Mouse (Mus musculus) gastrocnemius, adult 18-20 months (tissue): Measurements from ENCODE around the gene Spon1. TPM values are rescaled to one million over a fixed set of nuclear protein-coding genes. Genes with fewer than 3 reads are reported as not detected.

ENCODE experiments used
- DNase-seq: peaks from one replicate; pipeline ENCODE4 v3.0.0; 2021; ENCODE audit warnings: low spot score
- total RNA-seq, 2 experiments: library from RNA; stranded (reverse); gene quantifications; 2 replicates each; pipeline ENCODE4 v1.2.3; 2021

Spon1 gene
- total RNA-seq, 2 experiments from 2014 or later = 2.3 to 3.1 TPM

DNA sequence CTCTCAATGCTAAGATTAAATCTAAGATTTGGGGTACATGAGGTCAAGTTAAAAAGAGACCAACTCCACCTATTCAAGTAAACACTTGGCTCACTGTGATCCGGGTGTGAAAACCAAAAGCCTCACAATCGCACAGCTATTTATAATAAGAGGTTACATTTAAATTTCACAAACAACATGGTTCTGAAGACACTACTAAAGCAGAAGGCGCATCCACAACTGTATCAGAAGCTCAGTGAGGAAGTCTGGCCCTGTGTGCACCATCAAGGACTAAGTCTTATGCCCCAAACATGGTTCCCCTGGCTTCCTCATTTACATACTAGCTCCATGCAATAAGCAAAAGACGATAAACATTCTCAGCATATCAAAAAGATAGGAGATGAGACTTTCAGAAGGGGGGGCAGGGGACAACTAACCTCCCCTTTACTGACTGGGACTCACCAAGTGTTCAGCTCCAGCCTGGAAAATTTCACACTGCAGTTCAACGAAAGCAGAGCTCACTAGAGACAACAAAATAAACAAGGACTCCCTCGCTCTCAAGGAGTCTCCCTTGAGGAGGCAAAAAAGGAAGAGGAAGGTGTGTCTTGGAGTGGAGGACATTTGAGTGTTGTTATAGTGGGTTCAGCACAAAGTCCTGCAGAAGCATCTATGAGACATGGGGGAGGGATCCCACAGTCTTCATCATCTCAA, 320.4 kb downstream of the Spon1 start:
- no peak for DNase-seq

DNA sequence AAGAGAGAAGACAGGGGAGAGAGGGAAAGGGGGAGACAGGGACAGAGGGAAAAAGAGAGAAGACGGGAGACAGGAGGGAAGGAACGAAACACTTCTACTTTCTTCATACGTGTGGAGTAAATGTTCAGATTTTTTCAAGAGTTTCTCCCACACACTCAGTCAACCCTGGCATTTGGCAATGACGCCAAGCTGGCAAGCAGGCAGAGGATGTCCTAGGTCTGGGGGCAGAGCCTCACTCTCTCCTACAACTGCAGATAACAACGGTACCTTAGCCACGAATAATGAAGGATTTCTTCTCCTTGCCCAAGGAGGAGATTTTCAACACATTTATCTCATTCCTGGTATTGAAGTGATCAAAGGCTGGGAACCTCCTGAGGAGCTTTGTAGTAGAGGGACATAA, 321.5 kb downstream of the Spon1 start:
- no peak for DNase-seq

DNA sequence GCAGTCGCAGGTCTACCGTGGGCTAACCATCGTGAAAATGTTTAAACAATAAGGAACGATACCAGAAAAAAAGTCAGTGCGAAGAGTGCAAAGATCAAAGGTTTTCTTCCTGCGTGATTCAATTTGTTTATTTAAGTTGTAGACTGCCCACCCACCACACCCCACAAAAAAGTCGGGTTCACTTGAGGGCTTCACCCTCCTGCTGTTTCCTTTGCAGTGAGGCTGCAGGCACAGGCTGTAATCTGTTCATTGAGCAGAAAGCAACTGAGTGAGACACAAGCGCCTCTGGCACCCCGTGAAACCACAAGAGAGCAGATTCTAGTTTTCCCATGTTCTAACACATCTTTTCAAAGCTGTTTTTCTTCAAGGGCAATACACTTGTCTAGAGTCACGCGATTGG, 322.2 kb downstream of the Spon1 start:
- DNase-seq = no peak

DNA sequence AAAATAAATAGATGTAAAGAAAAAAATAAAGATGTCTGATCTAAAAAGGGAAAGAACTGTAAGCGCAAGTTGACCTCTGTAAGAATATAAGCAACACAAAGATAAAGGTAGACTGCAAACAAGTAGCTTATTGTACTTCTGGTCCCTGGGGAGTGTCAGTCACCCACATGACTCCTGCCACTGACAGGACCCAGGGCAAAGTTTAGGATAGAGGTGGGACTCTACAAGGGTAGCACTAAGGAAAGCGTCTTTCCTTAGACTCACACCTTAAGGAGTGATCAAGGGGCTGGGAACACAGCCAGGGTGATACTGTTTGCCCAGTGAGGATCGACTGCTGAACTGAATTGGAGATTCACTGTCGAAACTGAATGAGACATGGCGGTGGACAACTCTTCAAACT, 323.1 kb downstream of the Spon1 start:
- DNase-seq = no peak

DNA sequence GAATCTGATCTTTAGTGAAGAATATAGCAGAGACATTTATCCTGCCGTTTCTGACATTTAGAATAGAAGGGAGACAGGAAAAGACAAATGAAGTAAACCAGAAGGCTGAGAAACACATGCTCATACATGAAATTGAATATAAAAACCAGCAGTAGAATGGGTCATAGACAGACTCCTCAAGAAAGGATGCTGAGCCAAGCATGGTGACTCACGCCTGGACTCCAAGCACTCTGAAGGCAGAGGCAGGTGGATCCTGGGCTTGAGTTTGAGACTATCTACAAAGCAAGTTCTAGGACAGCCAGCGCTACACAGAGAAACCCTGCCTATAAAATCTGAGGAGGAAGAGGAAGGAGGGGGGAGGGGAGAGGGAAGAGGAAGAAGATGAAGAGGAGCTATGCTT, 324.4 kb downstream of the Spon1 start:
- DNase-seq = no peak

DNA sequence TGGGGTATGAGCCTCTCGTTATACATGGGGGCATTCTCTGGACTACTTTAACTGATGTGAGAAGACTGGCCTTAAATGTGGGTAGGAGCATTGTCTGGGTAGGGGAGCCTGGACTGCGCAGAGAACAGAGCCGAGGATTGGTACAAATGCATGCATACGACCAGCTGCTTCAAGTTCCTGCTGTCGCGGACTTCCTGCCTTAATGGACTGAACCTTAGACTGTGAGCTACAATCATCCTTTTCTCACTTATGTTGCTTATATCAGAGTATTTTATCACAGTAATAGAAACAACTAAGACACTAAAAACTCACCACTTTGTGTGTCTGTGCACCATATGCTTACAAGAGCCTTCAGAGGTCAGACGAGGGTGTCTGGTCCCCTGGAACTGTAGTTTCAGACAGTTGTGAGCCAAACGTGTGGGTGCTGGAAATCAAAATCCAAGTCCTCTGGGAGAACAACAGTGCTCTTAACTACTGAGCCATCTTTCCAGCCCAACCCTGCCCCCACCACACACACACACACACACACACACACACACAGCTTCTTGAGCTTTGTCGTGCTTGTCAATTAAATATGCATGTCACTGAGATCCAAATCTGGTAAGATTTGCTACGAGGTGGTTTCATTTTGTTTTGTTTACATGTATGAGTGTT, 325.2 kb downstream of the Spon1 start:
- DNase-seq = no peak
